Mouse (Mus musculus) limb, embryonic 11.5 days (tissue): ENCODE results near the gene Stpg4. TPM values are rescaled to one million over a fixed set of nuclear protein-coding genes. Genes with fewer than 3 reads are reported as not detected.

Experiments used
- ATAC-seq: fragments of 200-750 bp; cut with Nextera tagmentation; 2 replicates; pipeline ENCODE4 v1.8.0; 2017; ENCODE audit warnings: low read depth; ENCODE audit not compliant: insufficient number of reproducible peaks, low FRiP score, low TSS enrichment
- DNase-seq: peaks from one replicate; pipeline ENCODE4 v3.0.0-alpha.2; 2015; ENCODE audit warnings: low spot score
- H3K27ac ChIP-seq: fragments of 300-500 bp; sonication (generic); replicated peaks from 2 replicates; pipeline ENCODE4 v1.5.1; 2014; ENCODE audit warnings: low read depth, mild to moderate bottlenecking, low read length
- H3K27me3 ChIP-seq: fragments of 300-500 bp; sonication (generic); 2 replicates; pipeline ENCODE4 v1.6.1; 2014; ENCODE audit warnings: mild to moderate bottlenecking, low read length, mixed read lengths; ENCODE audit not compliant: control insufficient read depth, insufficient read depth
- H3K36me3 ChIP-seq: fragments of 300-500 bp; sonication (generic); 2 replicates; pipeline ENCODE4 v1.6.1; 2014; ENCODE audit warnings: mild to moderate bottlenecking, low read length, moderate library complexity, mixed read lengths; ENCODE audit not compliant: control insufficient read depth, insufficient read depth
- H3K4me1 ChIP-seq: fragments of 300-500 bp; sonication (generic); 2 replicates; pipeline ENCODE4 v1.6.1; 2014; ENCODE audit warnings: low read length, mixed read lengths; ENCODE audit not compliant: control insufficient read depth, insufficient read depth
- H3K4me2 ChIP-seq: fragments of 300-500 bp; sonication (generic); 2 replicates; pipeline ENCODE4 v1.6.1; 2014; ENCODE audit warnings: low read depth, mild to moderate bottlenecking, moderate library complexity; ENCODE audit not compliant: severe bottlenecking
- H3K4me3 ChIP-seq: fragments of 300-500 bp; sonication (generic); 2 replicates; pipeline ENCODE4 v1.5.1; 2014; ENCODE audit warnings: low read depth, low read length
- H3K9ac ChIP-seq: fragments of 300-500 bp; sonication (generic); 2 replicates; pipeline ENCODE4 v1.6.1; 2014; ENCODE audit warnings: mild to moderate bottlenecking, low read length
- H3K9me3 ChIP-seq: fragments of 300-500 bp; sonication (generic); 2 replicates; pipeline ENCODE4 v1.6.1; 2016; ENCODE audit warnings: low read length; ENCODE audit not compliant: control insufficient read depth
- WGBS: fragments of 180-500 bp; shearing (Covaris S2); extraction: QIAGEN DNeasy Blood & Tissue Kit; methylation state at CpG from one replicate; pipeline ENCODE4 v1.1.7; 2014; 5-methylcytosine and 5-hydroxymethylcytosine counted together
- polyA plus RNA-seq: library from polyadenylated mRNA; unstranded; fragments of >200 nt; fragmentation: Nextera tagmentation; extraction: Ambion mirVana; gene quantifications from 2 replicates; pipeline ENCODE4 v1.2.1, GENCODE M21; 2014

Stpg4 gene
- polyA plus RNA-seq, 1 experiment from 2014 or later: 0.23 TPM

- H3K27ac ChIP-seq: no peak overlapping the region
- ATAC-seq: no peak
- no peak for DNase-seq
- H3K36me3 ChIP-seq: no peaks in the 10 kb centered on the region
- H3K4me1 ChIP-seq: peaks cover 28% of the 10 kb centered on the region
- H3K4me2 ChIP-seq: no peak overlapping the region
- H3K9me3 ChIP-seq: no peaks in the 10 kb centered on the region
- no peak overlapping the region for H3K4me3 ChIP-seq
- 54% methylated on average over 3 of the region's 3 CpGs for WGBS
- H3K9ac ChIP-seq: no peak overlapping the region
- no peaks in the 10 kb centered on the region for H3K27me3 ChIP-seq
Measured at GRCm38 (mm10) chr17:87367640-87368039, 59.9 kb downstream of the Stpg4 start.

GRCm38 (mm10) chr17:87367228-87367627 lies 60.3 kb downstream of the Stpg4 start:
- H3K27ac ChIP-seq: no peak overlapping the region
- no peak overlapping the region for H3K4me2 ChIP-seq
- no peak for DNase-seq
- no peak overlapping the region for H3K9ac ChIP-seq
- no peak for ATAC-seq
- peaks cover 28% of the 10 kb centered on the region for H3K4me1 ChIP-seq
- H3K9me3 ChIP-seq: no peaks in the 10 kb centered on the region
- H3K36me3 ChIP-seq: no peaks in the 10 kb centered on the region
- no peaks in the 10 kb centered on the region for H3K27me3 ChIP-seq
- no peak overlapping the region for H3K4me3 ChIP-seq
- 28% methylated on average over 4 of the region's 4 CpGs for WGBS

GRCm38 (mm10) chr17:87366520-87366919 lies 61.0 kb downstream of the Stpg4 start:
- Histone ChIP-seq H3K36me3 (no peaks in the 10 kb centered on the region), H3K27ac (no peak overlapping the region), H3K4me1 (peaks cover 28% of the 10 kb centered on the region), H3K9ac (no peak overlapping the region), H3K4me3 (no peak overlapping the region), H3K9me3 (no peaks in the 10 kb centered on the region), H3K4me2 (no peak overlapping the region), H3K27me3 (no peaks in the 10 kb centered on the region)
- 17% methylated on average over 2 of the region's 2 CpGs for WGBS
- ATAC-seq (no peak), DNase-seq (no peak)

GRCm38 (mm10) chr17:87365268-87365667 lies 62.3 kb downstream of the Stpg4 start:
- Histone ChIP-seq H3K4me1 (peaks cover 38% of the 10 kb centered on the region), H3K4me3 (no peak overlapping the region), H3K27ac (no peak overlapping the region), H3K27me3 (no peaks in the 10 kb centered on the region), H3K36me3 (no peaks in the 10 kb centered on the region), H3K9ac (no peak overlapping the region), H3K9me3 (no peaks in the 10 kb centered on the region), H3K4me2 (no peak overlapping the region)
- no peak for DNase-seq
- no peak for ATAC-seq
- WGBS: 64% methylated on average over 8 of the region's 8 CpGs

- Histone ChIP-seq H3K4me3 (no peak overlapping the region), H3K36me3 (no peaks in the 10 kb centered on the region), H3K27ac (no peak overlapping the region), H3K27me3 (no peaks in the 10 kb centered on the region), H3K4me2 (no peak overlapping the region), H3K9me3 (no peaks in the 10 kb centered on the region), H3K4me1 (peaks cover 32% of the 10 kb centered on the region), H3K9ac (no peak overlapping the region)
- ATAC-seq: no peak
- no peak for DNase-seq
- WGBS: 91% methylated on average over 15 of the region's 15 CpGs
Measured at GRCm38 (mm10) chr17:87364108-87364507, 63.4 kb downstream of the Stpg4 start.

GRCm38 (mm10) chr17:87361132-87361531 lies 66.4 kb downstream of the Stpg4 start:
- ATAC-seq (no peak), DNase-seq (no peak)
- H3K4me1 ChIP-seq: peaks cover 14% of the 10 kb centered on the region
- WGBS: 58% methylated on average over 3 of the region's 3 CpGs
- no peaks in the 10 kb centered on the region for H3K27me3 ChIP-seq
- H3K36me3 ChIP-seq: no peaks in the 10 kb centered on the region
- H3K27ac ChIP-seq: no peak overlapping the region
- H3K9me3 ChIP-seq: no peaks in the 10 kb centered on the region
- H3K4me2 ChIP-seq: no peak overlapping the region
- H3K9ac ChIP-seq: no peak overlapping the region
- H3K4me3 ChIP-seq: no peak overlapping the region

- no peak overlapping the region for H3K27ac ChIP-seq
- peaks cover 23% of the 10 kb centered on the region for H3K4me1 ChIP-seq
- H3K9me3 ChIP-seq: no peaks in the 10 kb centered on the region
- no peak overlapping the region for H3K4me2 ChIP-seq
- no peaks in the 10 kb centered on the region for H3K27me3 ChIP-seq
- no peak overlapping the region for H3K4me3 ChIP-seq
- 75% methylated on average over 9 of the region's 9 CpGs for WGBS
- H3K36me3 ChIP-seq: no peaks in the 10 kb centered on the region
- no peak for DNase-seq
- no peak for ATAC-seq
- no peak overlapping the region for H3K9ac ChIP-seq
Measured at GRCm38 (mm10) chr17:87357506-87357905, 70.0 kb downstream of the Stpg4 start.

GRCm38 (mm10) chr17:87356261-87356660 lies 71.3 kb downstream of the Stpg4 start:
- H3K36me3 ChIP-seq: no peaks in the 10 kb centered on the region
- no peak for ATAC-seq
- WGBS: 82% methylated on average over 5 of the region's 5 CpGs
- H3K4me3 ChIP-seq: no peak overlapping the region
- no peak for DNase-seq
- no peak overlapping the region for H3K9ac ChIP-seq
- no peaks in the 10 kb centered on the region for H3K9me3 ChIP-seq
- no peak overlapping the region for H3K27ac ChIP-seq
- H3K4me2 ChIP-seq: no peak overlapping the region
- H3K4me1 ChIP-seq: peaks cover 35% of the 10 kb centered on the region
- no peaks in the 10 kb centered on the region for H3K27me3 ChIP-seq

- H3K4me3 ChIP-seq: no peak overlapping the region
- H3K27me3 ChIP-seq: no peaks in the 10 kb centered on the region
- no peak overlapping the region for H3K4me2 ChIP-seq
- H3K27ac ChIP-seq: no peak overlapping the region
- DNase-seq (no peak), ATAC-seq (no peak)
- no peak overlapping the region for H3K9ac ChIP-seq
- no peaks in the 10 kb centered on the region for H3K9me3 ChIP-seq
- H3K36me3 ChIP-seq: no peaks in the 10 kb centered on the region
- H3K4me1 ChIP-seq: peaks cover 36% of the 10 kb centered on the region
- WGBS: 84% methylated on average over 8 of the region's 8 CpGs
Measured at GRCm38 (mm10) chr17:87355456-87355855, 72.1 kb downstream of the Stpg4 start.
